Mouse (Mus musculus) ES-E14 (cell line): ENCODE measurements around the gene Slc10a3. TPM values are rescaled to one million over a fixed set of nuclear protein-coding genes. Genes with fewer than 3 reads are reported as not detected.

Source experiments
- DNase-seq: peaks from one replicate; pipeline ENCODE4 v3.0.0-alpha.2; 2013; ENCODE audit warnings: low read depth, low spot score
- H3K27ac ChIP-seq: 2 replicates; pipeline ENCODE4 v1.5.1; 2012; ENCODE audit warnings: low read depth, mild to moderate bottlenecking, low read length, moderate library complexity, mixed read lengths; ENCODE audit not compliant: poor library complexity, insufficient read depth, severe bottlenecking
- H3K36me3 ChIP-seq: 2 replicates; pipeline ENCODE4 v1.6.1; 2012; ENCODE audit warnings: mild to moderate bottlenecking, low read length, moderate library complexity, mixed read lengths; ENCODE audit not compliant: control insufficient read depth, poor library complexity, insufficient read depth, severe bottlenecking
- H3K4me1 ChIP-seq, 2 experiments: fragments of 150-350 bp in 1 of 2; sonication (generic) in 1 of 2; 2 replicates each; pipeline ENCODE4 v1.6.1; 2012; ENCODE audit warnings: low read length in 2 of 2, mild to moderate bottlenecking in 1 of 2, mixed read lengths in 1 of 2; ENCODE audit not compliant: control insufficient read depth in 2 of 2, insufficient read depth in 2 of 2, poor library complexity in 1 of 2
- H3K4me3 ChIP-seq, 2 experiments: fragments of 150-350 bp in 1 of 2; sonication (generic) in 1 of 2; 2 replicates each; pipeline ENCODE4 v1.5.1; 2012; ENCODE audit warnings: low read length in 2 of 2, low read depth in 1 of 2, mild to moderate bottlenecking in 1 of 2, mixed read lengths in 1 of 2; ENCODE audit not compliant: insufficient read depth in 1 of 2, poor library complexity in 1 of 2, severe bottlenecking in 1 of 2
- H3K9ac ChIP-seq: 2 replicates; pipeline ENCODE4 v1.6.1; 2012; ENCODE audit warnings: low read depth, mild to moderate bottlenecking, low read length, mixed read lengths; ENCODE audit not compliant: poor library complexity, insufficient read depth, severe bottlenecking
- H3K9me3 ChIP-seq: fragments of 150-350 bp; sonication (generic); 2 replicates; pipeline ENCODE4 v1.6.1; 2012; ENCODE audit warnings: low read depth, mild to moderate bottlenecking, low read length; ENCODE audit not compliant: control insufficient read depth, insufficient read depth
- CHD2 ChIP-seq: IDR thresholded peaks from 2 replicates; pipeline ENCODE4 v1.6.1; 2014; ENCODE audit warnings: mild to moderate bottlenecking, low read depth, low read length, inconsistent platforms
- HCFC1 ChIP-seq: IDR thresholded peaks from 2 replicates; pipeline ENCODE4 v1.6.1; 2012; ENCODE audit warnings: low read length, inconsistent platforms, borderline replicate concordance; ENCODE audit not compliant: insufficient read depth
- MAFK ChIP-seq: IDR thresholded peaks from 2 replicates; pipeline ENCODE4 v1.6.1; 2014; ENCODE audit warnings: mild to moderate bottlenecking, low read depth, low read length, inconsistent platforms; ENCODE audit not compliant: insufficient read depth
- ZC3H11A ChIP-seq: IDR thresholded peaks from 2 replicates; pipeline ENCODE4 v1.6.1; 2012; ENCODE audit warnings: low read depth, mild to moderate bottlenecking, inconsistent platforms, low read length, borderline replicate concordance
- ZNF384 ChIP-seq: IDR thresholded peaks from 2 replicates; pipeline ENCODE4 v1.6.1; 2012; ENCODE audit warnings: low read depth, low read length, inconsistent platforms
- in situ Hi-C, 2 experiments: fragments of 600-800 bp; cut with MboI; formaldehyde crosslinking; loops; one replicate each; pipeline ENCODE4 v1.15.1; 2025; ENCODE audit warnings: low sequenced_read_pairs in 2 of 2, inconsistent platforms in 1 of 2; ENCODE audit not compliant: unreplicated experiment in 2 of 2
- total RNA-seq: library from RNA; depleted of rRNA; stranded (reverse); fragments of 300-350 nt; gene quantifications from 2 replicates; pipeline ENCODE4 v1.2.3, GENCODE M21; 2012; rRNA removed

Gene Slc10a3
- total RNA-seq: 8.4 and 11.4 TPM in 2 replicates

GRCm38 (mm10) chrX:74372888-74373549 lies at the start of gene Slc10a3, which contains the start of gene Ubl4a:
Gene Slc10a3, minus strand, starts transcription at chrX:74373349.
Gene Ubl4a, minus strand, starts transcription at chrX:74373218.
- peak within 1 kb of the TSS; percentile 61 to 63 for H3K4me3 ChIP-seq
- peak within 1 kb of the TSS; percentile 71 for H3K9ac ChIP-seq
- in situ Hi-C loops: no loop called here
- no peaks in the 10 kb centered on the region for H3K9me3 ChIP-seq
- no peak for TF ChIP-seq ZC3H11A
- TF ChIP-seq MAFK: no peak
- TF ChIP-seq HCFC1: 0 out of 2 replicates have a peak, but pooled peaks have one; percentile 37
- TF ChIP-seq CHD2: no peak
- H3K36me3 ChIP-seq: no peaks in the 10 kb centered on the region
- no peak within 1 kb of the TSS for H3K27ac ChIP-seq
- peak; percentile 73 for DNase-seq
- peaks cover 0 to 4% of the 10 kb centered on the region in 2 experiments; a peak in 1 of 4 replicates for H3K4me1 ChIP-seq

- H3K4me1 ChIP-seq: no peaks in the 10 kb centered on the region
- no peak overlapping the region for H3K9ac ChIP-seq
- no peak overlapping the region for H3K4me3 ChIP-seq
- in situ Hi-C loops: loop anchor here in 1 of 2 experiments (10.0 to 25.0 kb wide), 3 partner anchors 101 to 289 kb away; partner anchors contain the start of genes Fam50a, Flna, Gdi1 and Opn1mw
- H3K27ac ChIP-seq: no peak overlapping the region
- peak; percentile 45 for DNase-seq
- TF ChIP-seq ZC3H11A: peak; percentile 89
- TF ChIP-seq HCFC1: no peak
- peaks cover 11% of the 10 kb centered on the region for H3K36me3 ChIP-seq
- H3K9me3 ChIP-seq: no peaks in the 10 kb centered on the region
These were observed 40.2 kb upstream of the Slc10a3 start for GRCm38 (mm10) chrX:74413377-74413776.

GRCm38 (mm10) chrX:74408340-74408739 lies 35.2 kb upstream of the Slc10a3 start:
- TF ChIP-seq CHD2: no peak
- TF ChIP-seq MAFK: no peak
- TF ChIP-seq ZNF384: no peak
- TF ChIP-seq HCFC1: no peak
- no peak for TF ChIP-seq ZC3H11A
- H3K9me3 ChIP-seq: no peaks in the 10 kb centered on the region
- H3K27ac ChIP-seq: no peak overlapping the region
- H3K36me3 ChIP-seq: peaks cover 11% of the 10 kb centered on the region
- DNase-seq: no peak
- in situ Hi-C loops: loop anchor here in 1 of 2 experiments (25.0 kb wide), 1 partner anchor 96 kb away; the partner anchor contains the start of genes Fam50a and Gdi1
- no peak overlapping the region for H3K9ac ChIP-seq
- H3K4me1 ChIP-seq: no peaks in the 10 kb centered on the region
- no peak overlapping the region for H3K4me3 ChIP-seq

DNA sequence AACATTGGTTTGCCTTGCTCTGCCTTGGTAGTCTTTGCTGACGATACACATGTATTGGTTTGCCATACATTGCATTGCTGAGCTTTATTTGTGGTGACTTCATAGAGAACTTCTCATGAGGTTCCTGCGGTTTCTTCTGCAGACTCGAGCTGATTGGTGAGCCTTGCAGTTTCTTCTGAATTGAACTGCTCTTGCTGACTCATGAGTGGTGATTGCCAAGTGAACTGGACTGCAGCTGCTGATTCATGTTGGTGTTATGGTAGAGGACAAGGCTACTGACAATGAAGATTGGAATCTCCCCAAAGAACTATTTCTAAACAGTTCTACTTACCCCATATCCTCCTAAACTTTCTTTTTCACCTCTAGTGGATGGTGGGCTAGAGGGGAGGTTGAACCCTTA lies 27.0 kb upstream of the Slc10a3 start:
- no peaks in the 10 kb centered on the region for H3K36me3 ChIP-seq
- no peaks in the 10 kb centered on the region for H3K4me1 ChIP-seq
- in situ Hi-C loops: loop anchor here in 1 of 2 experiments (25.0 kb wide), 1 partner anchor 88 kb away; the partner anchor contains the start of genes Fam50a and Gdi1
- DNase-seq: no peak
- H3K4me3 ChIP-seq: no peak overlapping the region
- no peak overlapping the region for H3K9ac ChIP-seq
- no peak overlapping the region for H3K27ac ChIP-seq
- TF ChIP-seq ZNF384 (no peak), MAFK (no peak), HCFC1 (no peak), CHD2 (no peak), ZC3H11A (no peak)
- H3K9me3 ChIP-seq: no peaks in the 10 kb centered on the region
